Mouse (Mus musculus) forebrain, embryonic 14.5 days (tissue): ENCODE measurements around the gene Kcnc3. TPM values are rescaled to one million over a fixed set of nuclear protein-coding genes. Genes with fewer than 3 reads are reported as not detected.

Source experiments
- ATAC-seq: fragments of 200-750 bp; cut with Nextera tagmentation; 2 replicates; pipeline ENCODE4 v1.8.0; 2017; ENCODE audit warnings: mild to moderate bottlenecking, moderate library complexity
- DNase-seq: peaks from one replicate; pipeline ENCODE4 v3.0.0-alpha.2; 2015; ENCODE audit warnings: low spot score
- H3K27ac ChIP-seq: fragments of 300-500 bp; sonication (generic); 2 replicates; pipeline ENCODE4 v1.5.1; 2014; ENCODE audit warnings: low read depth, mild to moderate bottlenecking, control low read depth, low read length, moderate library complexity
- H3K27me3 ChIP-seq: fragments of 300-500 bp; sonication (generic); replicated peaks from 2 replicates; pipeline ENCODE4 v1.6.1; 2014; ENCODE audit warnings: low read length, control low read depth, mixed read lengths; ENCODE audit not compliant: control insufficient read depth, insufficient read depth
- H3K36me3 ChIP-seq: fragments of 300-500 bp; sonication (generic); 2 replicates; pipeline ENCODE4 v1.6.1; 2014; ENCODE audit warnings: low read length, control low read depth; ENCODE audit not compliant: control insufficient read depth, insufficient read depth
- H3K4me1 ChIP-seq: fragments of 300-500 bp; sonication (generic); 2 replicates; pipeline ENCODE4 v1.6.1; 2014; ENCODE audit warnings: antibody characterized with exemption, low read length, control low read depth; ENCODE audit not compliant: control insufficient read depth, insufficient read depth
- H3K4me2 ChIP-seq: fragments of 300-500 bp; sonication (generic); 2 replicates; pipeline ENCODE4 v1.6.1; 2014; ENCODE audit warnings: mild to moderate bottlenecking, control low read depth, low read length
- H3K4me3 ChIP-seq: fragments of 300-500 bp; sonication (generic); 2 replicates; pipeline ENCODE4 v1.5.1; 2014; ENCODE audit warnings: low read depth, low read length, control low read depth
- H3K9ac ChIP-seq: fragments of 300-500 bp; sonication (generic); 2 replicates; pipeline ENCODE4 v1.6.1; 2014; ENCODE audit warnings: mild to moderate bottlenecking, low read length, control low read depth, moderate library complexity
- H3K9me3 ChIP-seq: fragments of 300-500 bp; sonication (generic); replicated peaks from 2 replicates; pipeline ENCODE4 v1.6.1; 2016; ENCODE audit warnings: low read length, control low read depth, mixed read lengths; ENCODE audit not compliant: control insufficient read depth
- WGBS: fragments of 180-500 bp; shearing (Covaris S2); extraction: QIAGEN DNeasy Blood & Tissue Kit; methylation state at CpG from one replicate; pipeline ENCODE4 v1.1.7; 2014; 5-methylcytosine and 5-hydroxymethylcytosine counted together
- polyA plus RNA-seq: library from polyadenylated mRNA; unstranded; fragments of >200 nt; fragmentation: Nextera tagmentation; extraction: Ambion mirVana; gene quantifications from 2 replicates; pipeline ENCODE4 v1.2.1, GENCODE M21; 2014

Kcnc3 gene
- polyA plus RNA-seq, 1 experiment from 2014 or later, result 2.1 TPM

DNA sequence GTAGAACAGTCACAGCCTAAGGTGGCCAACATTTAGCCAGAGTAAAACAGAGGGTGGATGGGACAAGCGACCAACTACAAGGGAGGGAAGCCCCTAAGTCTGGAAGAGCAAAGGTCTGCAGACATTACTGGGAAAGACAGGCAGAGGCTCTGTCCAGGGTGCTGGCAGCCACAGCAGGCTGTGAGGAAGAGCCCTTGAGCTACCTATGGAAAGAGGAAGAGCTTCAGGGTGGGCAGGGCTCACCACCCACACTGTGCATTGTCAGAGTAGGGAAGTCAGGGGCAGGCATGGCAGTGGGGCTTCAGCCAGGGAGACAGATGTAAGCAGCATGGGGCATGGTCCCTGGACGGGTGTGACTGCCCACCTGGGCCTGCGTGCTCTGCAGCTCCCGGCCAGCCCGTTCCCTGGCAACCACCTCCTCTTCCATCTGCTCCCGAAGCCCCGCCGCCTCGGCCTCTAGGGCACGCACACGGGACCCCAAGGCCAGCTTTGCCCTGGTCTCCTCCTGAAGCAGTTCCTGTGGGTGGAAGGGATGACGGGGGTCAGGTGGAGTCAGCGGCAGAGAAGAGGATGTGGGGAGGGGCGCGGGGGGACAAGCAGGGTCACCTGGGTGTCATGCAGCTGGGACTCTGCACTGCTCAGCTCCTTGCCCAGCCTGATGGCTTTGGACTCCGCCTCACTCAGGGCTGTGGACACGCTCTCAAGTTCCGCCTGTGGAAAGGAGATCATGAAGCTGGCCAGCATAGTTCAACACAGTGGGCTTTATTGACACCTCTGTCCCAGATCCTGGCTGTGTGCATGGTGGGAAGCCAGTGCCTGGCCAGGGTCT is 33.5 kb downstream of the Kcnc3 start:
- Histone ChIP-seq H3K27me3 (no peaks in the 10 kb centered on the region), H3K4me1 (no peaks in the 10 kb centered on the region), H3K4me3 (no peak overlapping the region), H3K9me3 (0 out of 2 replicates have a peak, but pooled peaks cover 3% of the 10 kb centered on the region), H3K4me2 (no peak overlapping the region), H3K9ac (no peak overlapping the region), H3K36me3 (no peaks in the 10 kb centered on the region), H3K27ac (no peak overlapping the region)
- ATAC-seq (no peak), DNase-seq (no peak)
- WGBS, result 47% methylated on average over 18 of the region's 18 CpGs

DNA sequence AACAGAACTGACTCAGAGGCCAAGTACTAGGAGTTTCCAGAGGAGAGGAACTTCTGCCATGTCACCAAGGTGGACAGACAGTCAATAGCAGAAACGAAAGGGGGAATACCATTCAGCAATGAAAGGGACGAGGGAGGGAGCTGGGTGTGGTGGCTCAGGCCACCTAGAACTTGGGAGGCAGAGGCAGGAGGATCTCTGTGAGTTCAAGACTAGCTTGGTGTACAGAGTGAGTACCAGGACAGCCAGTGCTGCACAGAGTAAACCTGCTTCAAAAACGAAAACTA is 34.0 kb downstream of the Kcnc3 start:
- H3K4me1 ChIP-seq, result no peaks in the 10 kb centered on the region
- H3K27me3 ChIP-seq, result no peaks in the 10 kb centered on the region
- no peak overlapping the region for H3K27ac ChIP-seq
- ATAC-seq, result no peak
- no peaks in the 10 kb centered on the region for H3K36me3 ChIP-seq
- 74% methylated on average over 3 of the region's 3 CpGs for WGBS
- 0 out of 2 replicates have a peak, but pooled peaks cover 3% of the 10 kb centered on the region for H3K9me3 ChIP-seq
- H3K4me3 ChIP-seq, result no peak overlapping the region
- no peak for DNase-seq
- H3K9ac ChIP-seq, result no peak overlapping the region
- no peak overlapping the region for H3K4me2 ChIP-seq

DNA sequence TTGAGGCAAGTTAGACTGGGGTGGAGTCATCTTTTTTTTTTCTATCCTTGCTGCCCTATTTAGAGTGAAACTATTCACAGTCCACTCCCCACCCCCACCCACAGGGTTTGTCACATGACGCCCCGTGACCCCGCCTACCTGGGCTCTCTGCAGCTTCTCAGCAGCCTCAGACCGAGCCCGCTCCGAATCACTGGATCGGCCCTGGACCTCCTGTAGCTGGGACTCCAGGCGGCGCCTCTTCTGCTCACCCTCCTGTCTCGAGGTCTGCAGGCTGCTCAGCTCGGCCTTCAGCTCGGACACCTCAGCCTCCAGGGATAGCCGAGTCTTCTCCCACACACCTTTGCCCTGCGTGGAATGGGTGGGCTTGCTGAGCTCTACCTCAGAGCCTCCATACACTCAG is 34.4 kb downstream of the Kcnc3 start:
- no peak overlapping the region for H3K4me2 ChIP-seq
- H3K27ac ChIP-seq, result no peak overlapping the region
- no peaks in the 10 kb centered on the region for H3K27me3 ChIP-seq
- DNase-seq, result no peak
- ATAC-seq, result no peak
- 75% methylated on average over 14 of the region's 14 CpGs for WGBS
- no peaks in the 10 kb centered on the region for H3K36me3 ChIP-seq
- H3K4me3 ChIP-seq, result no peak overlapping the region
- H3K9ac ChIP-seq, result no peak overlapping the region
- no peaks in the 10 kb centered on the region for H3K4me1 ChIP-seq
- H3K9me3 ChIP-seq, result no peaks in the 10 kb centered on the region

DNA sequence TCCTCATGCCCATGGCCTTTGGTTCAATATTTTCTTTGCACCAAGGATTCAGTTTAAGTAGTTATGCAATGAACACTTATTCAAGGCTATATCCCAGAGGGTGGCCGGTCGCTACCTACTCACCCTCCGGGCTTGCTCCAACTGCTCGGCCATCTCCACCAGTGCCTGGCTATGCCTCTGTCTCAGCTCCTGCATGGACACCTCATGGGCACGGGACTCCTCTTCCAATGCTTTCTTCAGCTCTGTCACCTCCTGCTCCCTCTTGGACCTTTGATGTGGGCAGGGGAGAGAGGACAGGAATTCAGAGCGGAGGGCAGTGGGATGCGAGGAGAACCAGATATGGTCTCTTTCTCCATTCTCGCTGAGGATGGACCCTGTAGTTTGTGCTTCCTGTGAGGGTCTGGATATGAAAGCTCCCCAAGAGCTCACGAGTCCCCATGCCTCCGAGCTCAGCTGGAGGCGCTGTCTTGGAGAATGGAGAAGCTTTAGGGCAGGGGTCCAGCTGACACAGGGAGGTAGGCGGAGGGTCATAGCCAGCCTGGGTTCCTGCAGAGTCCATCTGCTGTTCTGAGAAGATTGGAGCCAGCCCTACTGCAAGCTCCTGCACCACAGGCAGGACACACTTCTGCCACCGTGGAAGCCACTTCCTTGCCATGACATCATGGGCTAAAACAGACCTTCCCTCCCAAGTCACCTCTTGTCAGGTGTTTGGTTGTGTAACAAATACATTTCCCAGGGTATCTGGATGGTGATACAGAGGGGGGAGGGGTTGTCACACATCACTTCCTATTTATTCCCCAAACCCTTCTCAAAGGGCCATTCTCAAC is 35.0 kb downstream of the Kcnc3 start:
- Histone ChIP-seq H3K27me3 (no peaks in the 10 kb centered on the region), H3K27ac (no peak overlapping the region), H3K36me3 (no peaks in the 10 kb centered on the region), H3K9me3 (no peaks in the 10 kb centered on the region), H3K4me1 (no peaks in the 10 kb centered on the region), H3K4me2 (no peak overlapping the region), H3K4me3 (no peak overlapping the region), H3K9ac (no peak overlapping the region)
- no peak for ATAC-seq
- 90% methylated on average over 13 of the region's 13 CpGs for WGBS
- DNase-seq, result no peak

DNA sequence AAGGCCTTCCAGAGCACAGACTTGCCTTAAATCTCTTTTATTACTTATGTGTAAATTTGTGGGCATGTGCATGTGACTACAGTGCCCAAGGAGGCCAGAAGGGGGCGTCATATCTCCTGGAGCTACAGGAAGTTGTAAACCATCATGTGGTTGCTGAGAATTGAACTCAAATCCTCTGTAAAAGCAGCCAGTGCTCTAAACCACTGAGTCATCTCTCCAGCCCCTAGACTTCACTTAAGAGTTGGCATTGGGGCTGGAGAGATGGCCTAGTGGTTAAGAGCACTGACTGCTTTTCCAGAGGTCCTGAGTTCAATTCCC is 35.6 kb downstream of the Kcnc3 start:
- Histone ChIP-seq H3K27me3 (no peaks in the 10 kb centered on the region), H3K4me1 (no peaks in the 10 kb centered on the region), H3K27ac (no peak overlapping the region), H3K4me3 (no peak overlapping the region), H3K36me3 (no peaks in the 10 kb centered on the region), H3K4me2 (no peak overlapping the region), H3K9ac (no peak overlapping the region), H3K9me3 (no peaks in the 10 kb centered on the region)
- 57% methylated on average over 1 of the region's 1 CpGs for WGBS
- no peak for DNase-seq
- ATAC-seq, result no peak

DNA sequence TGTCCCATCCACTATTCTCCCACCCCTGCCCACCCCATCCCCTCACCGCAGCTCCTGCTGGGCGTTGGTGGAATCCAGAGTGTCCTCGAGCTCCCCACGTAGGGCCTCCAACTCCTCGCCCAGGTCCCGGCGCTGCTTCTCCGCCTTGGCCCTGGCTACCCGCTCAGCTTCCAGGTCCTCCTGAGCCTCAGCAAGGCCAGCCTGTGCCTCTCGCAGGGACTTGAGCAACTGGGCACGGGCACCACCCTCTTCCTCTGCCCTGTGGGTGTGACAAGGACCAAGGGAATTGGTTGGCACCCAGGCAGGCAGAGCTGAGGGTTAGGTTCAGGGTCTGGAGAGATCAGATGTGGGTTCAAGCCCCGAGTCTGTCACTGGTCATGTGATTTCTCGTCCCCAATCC is 36.5 kb downstream of the Kcnc3 start:
- Histone ChIP-seq H3K36me3 (no peaks in the 10 kb centered on the region), H3K9me3 (no peaks in the 10 kb centered on the region), H3K4me3 (no peak overlapping the region), H3K27me3 (no peaks in the 10 kb centered on the region), H3K4me2 (no peak overlapping the region), H3K27ac (no peak overlapping the region), H3K4me1 (no peaks in the 10 kb centered on the region), H3K9ac (no peak overlapping the region)
- no peak for ATAC-seq
- no peak for DNase-seq
- WGBS, result 84% methylated on average over 13 of the region's 13 CpGs

DNA sequence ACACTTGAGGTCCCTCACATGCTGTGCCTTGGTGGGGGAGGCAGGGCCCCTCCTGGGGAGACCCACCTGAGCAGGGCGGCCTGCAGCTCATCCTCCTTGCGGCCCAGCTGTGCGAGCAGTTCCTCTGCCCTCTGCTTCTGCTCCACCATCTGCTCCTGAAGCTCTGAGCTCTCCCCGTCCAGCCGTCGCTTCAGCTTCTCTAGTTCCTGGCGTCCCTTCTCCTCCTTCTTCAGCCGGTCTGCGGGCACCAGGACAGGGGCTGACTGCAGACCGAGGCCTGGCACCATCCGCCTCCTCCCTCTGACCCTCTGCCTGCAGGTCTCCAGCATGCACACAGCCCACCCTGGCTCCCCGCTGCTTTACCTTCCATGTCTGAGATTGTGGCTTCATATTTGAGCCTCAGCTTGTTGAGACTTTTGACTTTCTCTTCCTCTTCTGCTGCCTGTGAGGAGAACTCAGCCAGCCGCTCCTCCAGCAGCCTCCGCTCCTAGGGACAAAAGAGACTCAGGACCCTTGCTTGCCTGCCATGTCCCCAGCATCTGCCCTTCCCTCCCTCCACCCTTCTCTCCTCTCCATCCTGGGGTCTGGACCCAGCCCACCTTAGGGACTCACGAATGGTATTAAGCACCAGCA is 38.1 kb downstream of the Kcnc3 start:
- H3K9me3 ChIP-seq, result no peaks in the 10 kb centered on the region
- H3K4me2 ChIP-seq, result no peak overlapping the region
- no peaks in the 10 kb centered on the region for H3K4me1 ChIP-seq
- H3K27me3 ChIP-seq, result no peaks in the 10 kb centered on the region
- 84% methylated on average over 15 of the region's 15 CpGs for WGBS
- DNase-seq (no peak), ATAC-seq (no peak)
- no peak overlapping the region for H3K9ac ChIP-seq
- no peaks in the 10 kb centered on the region for H3K36me3 ChIP-seq
- no peak overlapping the region for H3K4me3 ChIP-seq
- H3K27ac ChIP-seq, result no peak overlapping the region

DNA sequence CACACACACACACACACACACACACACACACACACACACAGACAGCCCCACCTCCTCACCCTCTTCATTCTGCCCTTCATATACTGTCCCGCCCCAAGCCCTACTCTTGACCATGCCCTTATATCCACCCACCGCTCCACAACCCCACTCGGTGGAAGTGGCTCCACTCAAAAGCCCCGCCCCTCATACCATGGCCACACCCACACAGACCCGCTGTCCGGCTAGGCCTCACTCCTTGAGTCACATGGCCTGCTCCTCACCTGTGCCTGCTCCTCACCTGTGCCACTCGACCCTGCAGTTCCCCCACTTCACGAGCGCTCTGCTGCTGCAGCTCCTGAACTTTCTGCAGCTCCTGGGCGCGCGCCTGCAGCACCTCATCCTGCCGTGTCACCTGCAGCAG is 40.0 kb downstream of the Kcnc3 start:
- Histone ChIP-seq H3K4me3 (no peak overlapping the region), H3K4me2 (no peak overlapping the region), H3K36me3 (no peaks in the 10 kb centered on the region), H3K27me3 (no peaks in the 10 kb centered on the region), H3K9me3 (no peaks in the 10 kb centered on the region), H3K4me1 (no peaks in the 10 kb centered on the region), H3K9ac (no peak overlapping the region), H3K27ac (no peak overlapping the region)
- WGBS, result 80% methylated on average over 13 of the region's 13 CpGs
- DNase-seq (no peak), ATAC-seq (no peak)

DNA sequence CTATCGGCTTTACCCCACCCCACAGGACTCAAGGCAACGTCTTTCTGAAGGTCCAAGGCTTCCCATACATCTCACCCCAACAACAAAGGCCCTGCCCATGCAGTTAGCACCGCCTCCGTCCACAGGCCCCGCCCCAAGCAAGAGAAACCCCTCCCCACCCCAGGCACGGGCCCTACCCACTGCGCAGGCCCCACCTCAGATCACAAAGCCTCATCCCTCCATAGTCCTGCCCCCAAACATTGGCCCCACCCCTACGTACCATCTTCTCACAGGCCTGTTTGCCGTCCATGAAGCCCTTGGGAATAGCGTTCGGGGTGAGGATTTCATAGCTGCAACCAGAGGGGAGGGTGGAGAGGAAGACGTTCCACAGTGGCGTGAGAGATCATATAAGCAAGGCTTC is 42.2 kb downstream of the Kcnc3 start:
- DNase-seq (no peak), ATAC-seq (no peak)
- H3K9ac ChIP-seq, result no peak overlapping the region
- H3K4me1 ChIP-seq, result no peaks in the 10 kb centered on the region
- WGBS, result 31% methylated on average over 12 of the region's 13 CpGs
- H3K4me2 ChIP-seq, result no peak overlapping the region
- H3K27me3 ChIP-seq, result 0 out of 2 replicates have a peak, but pooled peaks cover 2% of the 10 kb centered on the region
- H3K4me3 ChIP-seq, result no peak overlapping the region
- H3K27ac ChIP-seq, result no peak overlapping the region
- H3K9me3 ChIP-seq, result no peaks in the 10 kb centered on the region
- no peaks in the 10 kb centered on the region for H3K36me3 ChIP-seq
